Mouse (Mus musculus) testis, adult 2 months (tissue): ENCODE data around the gene Gna14.

Experiments
- CTCF ChIP-seq: fragments of 200-500 bp; IDR thresholded peaks from 2 replicates; pipeline ENCODE4 v1.5.1; 2012; ENCODE audit warnings: low read depth, mild to moderate bottlenecking, inconsistent platforms, low read length, moderate library complexity; ENCODE audit not compliant: control insufficient read depth, insufficient read depth, insufficient replicate concordance
- POLR2A ChIP-seq: fragments of 200-500 bp; IDR thresholded peaks from 2 replicates; pipeline ENCODE4 v1.6.1; 2012; ENCODE audit warnings: low read depth, mild to moderate bottlenecking, inconsistent platforms, low read length, moderate library complexity; ENCODE audit not compliant: control insufficient read depth

GRCm38 (mm10) chr19:16457127-16457526 is 21.6 kb downstream of the Gna14 start:
- TF ChIP-seq CTCF (no peak), POLR2A (no peak)
